Mouse (Mus musculus): ENCODE data around the gene 1110051M20Rik.

DNA sequence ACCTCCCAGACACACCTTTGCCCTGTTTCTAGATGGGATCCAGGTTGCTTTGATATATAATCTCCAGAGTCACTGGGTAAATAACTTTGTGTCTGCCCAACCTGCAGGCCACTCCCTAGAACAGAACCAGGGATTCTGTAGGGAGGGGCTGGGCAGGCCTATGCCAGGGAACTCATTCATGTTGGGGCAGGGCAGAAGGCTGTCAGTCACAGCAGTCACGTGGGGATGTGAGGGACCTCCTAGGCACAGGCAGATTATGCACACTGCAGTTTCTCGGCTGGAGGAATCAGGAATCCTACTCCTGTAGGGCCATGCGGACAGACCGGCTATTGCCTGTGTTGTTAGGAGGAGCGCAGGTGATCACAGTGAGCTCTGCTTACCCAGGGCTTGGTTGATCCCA lies 163.1 kb downstream of the 1110051M20Rik start:
- no peak for TF ChIP-seq EP300 (IDR thresholded peaks at IDR 0.05; ENCODE audit: low read depth)
- TF ChIP-seq CTCF (IDR thresholded peaks at IDR 0.05; ENCODE audit: low read depth) = no peak

All from liver, embryonic 14.5 days (tissue).